Comparison of ENCODE assay signal across 8 mouse cellular contexts in genomic region chr6:57702743-57703499, GRCm38 (mm10). TPM values are rescaled to one million over a fixed set of nuclear protein-coding genes. Genes with fewer than 3 reads are reported as not detected.
DNase-seq lines count a peak whose midpoint lies in the region; ATAC-seq lines count a peak whose summit lies in the region.

No protein-coding gene starts in this region.

- H3K9ac ChIP-seq in forebrain, embryonic 14.5 days (ENCODE audit: low read length), result peak overlapping the region; percentile 96
- peak overlapping the region; percentile 88 for H3K9ac ChIP-seq in neural tube, embryonic 15.5 days (replicated peaks)

- H3K4me2 ChIP-seq in forebrain, embryonic 14.5 days (ENCODE audit: low read length), result peak overlapping the region; percentile 73
- H3K4me2 ChIP-seq in neural tube, embryonic 15.5 days, result peak overlapping the region; percentile 65

- H3K9me3 ChIP-seq in forebrain, embryonic 14.5 days (replicated peaks; ENCODE audit: control insufficient read depth, low read length), result no peaks in the 10 kb centered on the region
- no peaks in the 10 kb centered on the region for H3K9me3 ChIP-seq in neural tube, embryonic 15.5 days (replicated peaks)

- no peaks in the 10 kb centered on the region for H3K27me3 ChIP-seq in forebrain, embryonic 14.5 days (replicated peaks; ENCODE audit: control insufficient read depth, insufficient read depth, low read length)
- H3K27me3 ChIP-seq in neural tube, embryonic 15.5 days (replicated peaks), result no peaks in the 10 kb centered on the region

- peak overlapping the region; percentile 68 for H3K4me3 ChIP-seq in forebrain, embryonic 14.5 days (ENCODE audit: low read depth, low read length)
- peak overlapping the region; percentile 66 for H3K4me3 ChIP-seq in neural tube, embryonic 15.5 days (replicated peaks)

- WGBS in forebrain, embryonic 14.5 days, result under 1% methylated on average over 59 of the region's 59 CpGs
- under 1% methylated on average over 59 of the region's 59 CpGs for WGBS in neural tube, embryonic 15.5 days

- H3K36me3 ChIP-seq in forebrain, embryonic 14.5 days (ENCODE audit: control insufficient read depth, insufficient read depth, low read length), result no peaks in the 10 kb centered on the region
- H3K36me3 ChIP-seq in neural tube, embryonic 15.5 days, result no peaks in the 10 kb centered on the region

- DNase-seq in ES-CJ7 (ENCODE audit: low read depth, low spot score), result peak; percentile 94
- peak; percentile 98 for DNase-seq in cerebellum, adult 11 months
- DNase-seq in forebrain, embryonic 14.5 days (ENCODE audit: low spot score), result peak; percentile 97
- DNase-seq in heart, postnatal 14 days, result peak; percentile 95 to 96
- peak; percentile 95 for DNase-seq in layer of hippocampus, adult 11-12 months (ENCODE audit: low spot score)
- peak; percentile 96 to 97 for DNase-seq in lung, adult 18-20 months
- DNase-seq in testis, postnatal 14 days (ENCODE audit: low spot score), result peak; percentile 93

- peaks cover 8% of the 10 kb centered on the region; the same call in 1 of the 2 replicates for H3K4me1 ChIP-seq in forebrain, embryonic 14.5 days (ENCODE audit: control insufficient read depth, insufficient read depth, low read length)
- peaks cover 26% of the 10 kb centered on the region for H3K4me1 ChIP-seq in neural tube, embryonic 15.5 days

- intact Hi-C loops in heart, postnatal 14 days (cut with DNase I), result loop anchor here (10.0 kb wide), 2 partner anchors 122 to 168 kb away; partner anchors contain the start of genes Ppm1k and Vopp1

- peak overlapping the region; percentile 98 for H3K27ac ChIP-seq in forebrain, embryonic 14.5 days (ENCODE audit: low read depth, low read length)
- H3K27ac ChIP-seq in neural tube, embryonic 15.5 days (replicated peaks), result peak overlapping the region; percentile 98

- ATAC-seq in forebrain, embryonic 14.5 days, result peak; percentile 98
- peak; percentile 99 for ATAC-seq in neural tube, embryonic 15.5 days (ENCODE audit: low FRiP score)

RNA-seq across cellular contexts. Expression of gene Lancl2, which starts 0.6 kb away (rescaled TPM):
- 71.7 and 83.9 TPM in 2 replicates for polyA plus RNA-seq in forebrain, embryonic 14.5 days (2014; fragmentation: Nextera tagmentation; extraction: Ambion mirVana)
- 10 to 100 TPM; 13.0 to 15.2 TPM for total RNA-seq in heart, postnatal 14 days (2021)
- 72.0 and 80.2 TPM in 2 replicates for polyA plus RNA-seq in neural tube, embryonic 15.5 days (2015; fragmentation: Nextera tagmentation; extraction: Ambion mirVana)

RNA-seq across cellular contexts. Expression of gene Pyurf, which starts 11.0 kb away (rescaled TPM):
- polyA plus RNA-seq in forebrain, embryonic 14.5 days (2014; fragmentation: Nextera tagmentation; extraction: Ambion mirVana), result 11.3 and 12.2 TPM in 2 replicates
- 10 to 100 TPM; 19.4 to 22.2 TPM for total RNA-seq in heart, postnatal 14 days (2021)
- 18.4 and 18.9 TPM in 2 replicates for polyA plus RNA-seq in neural tube, embryonic 15.5 days (2015; fragmentation: Nextera tagmentation; extraction: Ambion mirVana)

Comparison
In these comparisons a context has a peak if more than half of its experiments do, and no peak if none do; other contexts are left out.
1. Peak in every context shown above with its lines: DNase-seq, ATAC-seq, H3K4me3 ChIP-seq and H3K27ac ChIP-seq.